Mouse (Mus musculus): ENCODE data around the gene Ifitm5.

Ifitm5 gene

GRCm38 (mm10) chr7:140941222-140942051 lies 8.7 kb downstream of the Ifitm5 start, which contains the start of gene Pgghg:
TSS of gene Pgghg (plus strand) at chr7:140941391.
- peak; percentile 86 for DNase-seq (ENCODE audit: low spot score)

GRCm38 (mm10) chr7:140939669-140940171 lies 10.4 kb downstream of the Ifitm5 start:
- DNase-seq (ENCODE audit: low spot score): peak; percentile 11

- DNase-seq (ENCODE audit: low spot score): no peak
Observed at GRCm38 (mm10) chr7:140938896-140939295, 11.2 kb downstream of the Ifitm5 start.

- DNase-seq (ENCODE audit: low spot score): no peak
Observed at GRCm38 (mm10) chr7:140938436-140938835, 11.7 kb downstream of the Ifitm5 start.

GRCm38 (mm10) chr7:140927181-140927580 lies 22.9 kb downstream of the Ifitm5 start:
- DNase-seq (ENCODE audit: low spot score): no peak

GRCm38 (mm10) chr7:140923070-140923775 lies 26.9 kb downstream of the Ifitm5 start:
- no peak for DNase-seq (ENCODE audit: low spot score)

GRCm38 (mm10) chr7:140922398-140923069 lies 27.6 kb downstream of the Ifitm5 start:
- DNase-seq (ENCODE audit: low spot score): peak; percentile 56

GRCm38 (mm10) chr7:140921225-140921975 lies 28.7 kb downstream of the Ifitm5 start:
- DNase-seq (ENCODE audit: low spot score): no peak

GRCm38 (mm10) chr7:140920418-140921029 lies 29.6 kb downstream of the Ifitm5 start, which contains the start of gene Nlrp6:
TSS of gene Nlrp6 (plus strand) at chr7:140920902.
- DNase-seq (ENCODE audit: low spot score): no peak

GRCm38 (mm10) chr7:140919911-140920310 lies 30.2 kb downstream of the Ifitm5 start:
- DNase-seq (ENCODE audit: low spot score): no peak

- no peak for DNase-seq (ENCODE audit: low spot score)
Observed at GRCm38 (mm10) chr7:140914031-140914690, 35.9 kb downstream of the Ifitm5 start.

- DNase-seq (ENCODE audit: low spot score): no peak
Observed at GRCm38 (mm10) chr7:140912846-140913482, 37.1 kb downstream of the Ifitm5 start.

- no peak for DNase-seq (ENCODE audit: low spot score)
Observed at GRCm38 (mm10) chr7:140912293-140912692, 37.8 kb downstream of the Ifitm5 start.

GRCm38 (mm10) chr7:140908634-140909107 lies 41.4 kb downstream of the Ifitm5 start:
- peak; percentile 80 for DNase-seq (ENCODE audit: low spot score)

GRCm38 (mm10) chr7:140908181-140908580 lies 41.9 kb downstream of the Ifitm5 start:
- DNase-seq (ENCODE audit: low spot score): no peak

- no peak for DNase-seq (ENCODE audit: low spot score)
Observed at GRCm38 (mm10) chr7:140907697-140908096, 42.4 kb downstream of the Ifitm5 start.

- DNase-seq (ENCODE audit: low spot score): no peak
Observed at GRCm38 (mm10) chr7:140907131-140907530, 43.0 kb downstream of the Ifitm5 start.

- no peak for DNase-seq (ENCODE audit: low spot score)
Observed at GRCm38 (mm10) chr7:140905642-140906081, 44.4 kb downstream of the Ifitm5 start.

GRCm38 (mm10) chr7:140903212-140903611 lies 46.9 kb downstream of the Ifitm5 start:
- peak; percentile 80 for DNase-seq (ENCODE audit: low spot score)

Data from ovary, postnatal 36 days (tissue).